Mouse (Mus musculus): ENCODE data around the gene Tuft1.

GRCm38 (mm10) chr3:94650409-94650808 lies 8.3 kb downstream of the Tuft1 start:
- TF ChIP-seq EP300 (IDR thresholded peaks at IDR 0.05; ENCODE audit: low read depth) = no peak
- no peak for TF ChIP-seq CTCF (IDR thresholded peaks at IDR 0.05; ENCODE audit: low read depth)
